Mouse (Mus musculus) CH12.LX (cell line): ENCODE results near the gene C7. TPM values are rescaled to one million over a fixed set of nuclear protein-coding genes. Genes with fewer than 3 reads are reported as not detected.

Experiments used
- DNase-seq: peaks from one replicate; pipeline ENCODE4 v3.0.0-alpha.2; 2013; ENCODE audit errors: extremely low read depth
- H3K27ac ChIP-seq: 2 replicates; pipeline ENCODE4 v1.5.1; 2012; ENCODE audit warnings: low read depth, mild to moderate bottlenecking, control low read depth, moderate library complexity; ENCODE audit not compliant: insufficient read depth
- H3K27me3 ChIP-seq: replicated peaks from 2 replicates; pipeline ENCODE3; 2012; ENCODE audit warnings: inconsistent platforms
- H3K36me3 ChIP-seq, 2 experiments: replicated peaks in 1 of 2; 2 replicates each; pipeline versions ENCODE3 to v1.6.1; 2012; ENCODE audit warnings: inconsistent platforms in 1 of 2, low read length in 1 of 2, mild to moderate bottlenecking in 1 of 2, mixed read lengths in 1 of 2, moderate library complexity in 1 of 2; ENCODE audit not compliant: control insufficient read depth in 1 of 2, insufficient read depth in 1 of 2
- H3K4me1 ChIP-seq, 2 experiments: 2 replicates each; pipeline ENCODE4 v1.6.1; 2012; ENCODE audit warnings: inconsistent platforms in 1 of 2, moderate library complexity in 1 of 2; ENCODE audit not compliant: insufficient read depth in 2 of 2, control insufficient read depth in 1 of 2
- H3K4me2 ChIP-seq: 2 replicates; pipeline ENCODE4 v1.6.1; 2012; ENCODE audit warnings: low read depth, mild to moderate bottlenecking, control low read depth; ENCODE audit not compliant: poor library complexity, insufficient read depth, severe bottlenecking
- H3K4me3 ChIP-seq, 3 experiments: fragments of 150-350 bp in 1 of 3; sonication (generic) in 1 of 3; replicated peaks in 1 of 3; 2 replicates each; pipeline versions ENCODE3 to v1.5.1; 2011 to 2012; ENCODE audit warnings: low read depth in 2 of 3, low read length in 2 of 3, mild to moderate bottlenecking in 2 of 3, moderate library complexity in 2 of 3, control low read depth in 1 of 3, improper control_type of control experiment in 1 of 3, inconsistent platforms in 1 of 3, mixed read lengths in 1 of 3; ENCODE audit not compliant: poor library complexity in 1 of 3
- H3K79me2 ChIP-seq: replicated peaks from 2 replicates; pipeline ENCODE4 v1.6.1; 2012; ENCODE audit warnings: mild to moderate bottlenecking, moderate library complexity; ENCODE audit not compliant: control insufficient read depth, poor library complexity, insufficient read depth, severe bottlenecking; ENCODE audit errors: extremely low read depth
- H3K9ac ChIP-seq: 2 replicates; pipeline ENCODE4 v1.6.1; 2012; ENCODE audit warnings: low read depth, mild to moderate bottlenecking, control low read depth, moderate library complexity; ENCODE audit not compliant: insufficient read depth
- H3K9me3 ChIP-seq: replicated peaks from 2 replicates; pipeline ENCODE3; 2012; ENCODE audit warnings: low read length, inconsistent platforms, mixed read lengths
- CHD1 ChIP-seq: IDR thresholded peaks from 2 replicates; pipeline ENCODE4 v1.6.1; 2012; ENCODE audit warnings: low read depth, low read length, improper control_type of control experiment, inconsistent platforms
- CHD2 ChIP-seq: IDR thresholded peaks from 2 replicates; pipeline ENCODE4 v1.6.1; 2011; ENCODE audit warnings: low read length, improper control_type of control experiment
- CTCF ChIP-seq, 2 experiments: IDR thresholded peaks in 1 of 2; conservative IDR thresholded peaks in 1 of 2; 2 replicates each; pipeline ENCODE4 v1.5.1; 2011 to 2012; ENCODE audit warnings: low read depth in 2 of 2, low read length in 2 of 2, improper control_type of control experiment in 1 of 2, inconsistent platforms in 1 of 2, mild to moderate bottlenecking in 1 of 2, moderate library complexity in 1 of 2
- E2F4 ChIP-seq: IDR thresholded peaks from 2 replicates; pipeline ENCODE4 v1.6.1; 2011; ENCODE audit warnings: low read depth, low read length, improper control_type of control experiment; ENCODE audit not compliant: insufficient replicate concordance
- ELF1 ChIP-seq: IDR thresholded peaks from 2 replicates; pipeline ENCODE4 v1.6.1; 2014; ENCODE audit warnings: low read depth, mild to moderate bottlenecking, inconsistent platforms, low read length, improper control_type of control experiment
- EP300 ChIP-seq: IDR thresholded peaks from 2 replicates; pipeline ENCODE4 v1.6.1; 2011; ENCODE audit warnings: low read length, improper control_type of control experiment
- ETS1 ChIP-seq: conservative IDR thresholded peaks from 2 replicates; pipeline ENCODE4 v1.6.1; 2012; ENCODE audit warnings: low read depth, mild to moderate bottlenecking, inconsistent platforms, low read length, improper control_type of control experiment, moderate library complexity
- GABPA ChIP-seq: IDR thresholded peaks from 2 replicates; pipeline ENCODE4 v1.6.1; 2012; ENCODE audit warnings: low read depth, low read length, improper control_type of control experiment, inconsistent platforms; ENCODE audit not compliant: insufficient replicate concordance
- IRF4 ChIP-seq: IDR thresholded peaks from 2 replicates; pipeline ENCODE4 v1.6.1; 2014; ENCODE audit warnings: low read depth, mild to moderate bottlenecking, inconsistent platforms, low read length, improper control_type of control experiment
- JUN ChIP-seq: IDR thresholded peaks from 2 replicates; pipeline ENCODE4 v1.6.1; 2011; ENCODE audit warnings: low read depth, mild to moderate bottlenecking, low read length, improper control_type of control experiment, moderate library complexity; ENCODE audit not compliant: insufficient read depth
- JUND ChIP-seq: conservative IDR thresholded peaks from 2 replicates; pipeline ENCODE4 v1.6.1; 2011; ENCODE audit warnings: low read depth, low read length, improper control_type of control experiment
- KAT2A ChIP-seq: IDR thresholded peaks from 2 replicates; pipeline ENCODE4 v1.6.1; 2012; ENCODE audit warnings: low read length, improper control_type of control experiment, inconsistent platforms; ENCODE audit not compliant: insufficient replicate concordance
- MAZ ChIP-seq: IDR thresholded peaks from 2 replicates; pipeline ENCODE4 v1.6.1; 2012; ENCODE audit warnings: low read depth, mild to moderate bottlenecking, inconsistent platforms, low read length, improper control_type of control experiment, moderate library complexity
- MXI1 ChIP-seq: IDR thresholded peaks from 2 replicates; pipeline ENCODE4 v1.6.1; 2011; ENCODE audit warnings: mild to moderate bottlenecking, low read depth, low read length, improper control_type of control experiment
- NELFE ChIP-seq: IDR thresholded peaks from 2 replicates; pipeline ENCODE4 v1.6.1; 2011; ENCODE audit warnings: low read depth, low read length, improper control_type of control experiment
- NRF1 ChIP-seq: IDR thresholded peaks from 2 replicates; pipeline ENCODE4 v1.6.1; 2014; ENCODE audit warnings: low read depth, mild to moderate bottlenecking, inconsistent platforms, low read length, improper control_type of control experiment, moderate library complexity
- POLR2AphosphoS2 ChIP-seq: IDR thresholded peaks from 2 replicates; pipeline ENCODE4 v1.6.1; 2011; ENCODE audit warnings: low read depth, low read length, improper control_type of control experiment
- RAD21 ChIP-seq: IDR thresholded peaks from 2 replicates; pipeline ENCODE4 v1.6.1; 2011; ENCODE audit warnings: low read depth, mild to moderate bottlenecking, low read length, improper control_type of control experiment, moderate library complexity
- RCOR1 ChIP-seq: conservative IDR thresholded peaks from 2 replicates; pipeline ENCODE4 v1.6.1; 2012; ENCODE audit warnings: low read depth, mild to moderate bottlenecking, inconsistent platforms, low read length, improper control_type of control experiment
- SMC3 ChIP-seq: IDR thresholded peaks from 2 replicates; pipeline ENCODE4 v1.6.1; 2011; ENCODE audit warnings: low read depth, low read length, improper control_type of control experiment
- TBP ChIP-seq: conservative IDR thresholded peaks from 2 replicates; pipeline ENCODE4 v1.6.1; 2011; ENCODE audit warnings: low read depth, low read length, improper control_type of control experiment
- TCF12 ChIP-seq: IDR thresholded peaks from 2 replicates; pipeline ENCODE4 v1.6.1; 2014; ENCODE audit warnings: low read depth, mild to moderate bottlenecking, inconsistent platforms, low read length, improper control_type of control experiment
- USF1 ChIP-seq: IDR thresholded peaks from 2 replicates; pipeline ENCODE4 v1.6.1; 2014; ENCODE audit warnings: low read depth, mild to moderate bottlenecking, inconsistent platforms, low read length, improper control_type of control experiment
- ZKSCAN1 ChIP-seq: IDR thresholded peaks from 2 replicates; pipeline ENCODE4 v1.6.1; 2012; ENCODE audit warnings: low read depth, inconsistent platforms, low read length, improper control_type of control experiment, borderline replicate concordance
- ZMIZ1 ChIP-seq: IDR thresholded peaks from 2 replicates; pipeline ENCODE4 v1.6.1; 2012; ENCODE audit warnings: low read depth, mild to moderate bottlenecking, inconsistent platforms, low read length, improper control_type of control experiment
- dilution Hi-C: fragments of 300-500 bp; cut with MboI; formaldehyde crosslinking; loops from 2 replicates; pipeline ENCODE4 v1.14.3; 2020; ENCODE audit warnings: low sequenced_read_pairs; ENCODE audit not compliant: extremely low pct_unique_long_range_greater_than_20kb, extremely low pct_ligation_motif_present
- in situ Hi-C: fragments of 300-500 bp; cut with MboI; formaldehyde crosslinking; loops from 3 replicates; pipeline ENCODE4 v1.14.3; 2019; ENCODE audit warnings: low sequenced_read_pairs, low pct_ligation_motif_present, low pct_unique_long_range_greater_than_20kb, mixed read lengths
- polyA plus RNA-seq: library from polyadenylated mRNA; unstranded; fragments of >175 nt; gene quantifications from 2 replicates; pipeline ENCODE4 v1.2.1, GENCODE M21; 2012; ENCODE audit warnings: low read depth; ENCODE audit not compliant: insufficient read length
- total RNA-seq, 2 experiments: library from RNA; depleted of rRNA; stranded (reverse); fragments of 300-350 nt in 1 of 2; fragments of >200 nt in 1 of 2; gene quantifications; 2 replicates each; pipeline ENCODE4 v1.2.3; 2012 to 2014

C7 gene
- total and polyA plus RNA-seq, 3 experiments = 0.04 to 0.11 (median 0.09) TPM

GRCm38 (mm10) chr15:5088850-5089608 is 25.5 kb upstream of the C7 start:
- dilution Hi-C loops = no loop called here
- no peak overlapping the region for H3K4me3 ChIP-seq
- no peak for TF ChIP-seq ZKSCAN1
- TF ChIP-seq TBP = no peak
- no peak for TF ChIP-seq IRF4
- TF ChIP-seq USF1 = no peak
- TF ChIP-seq MAZ = no peak
- no peak for TF ChIP-seq NELFE
- no peak for TF ChIP-seq SMC3
- no peak for TF ChIP-seq MXI1
- no peak for TF ChIP-seq E2F4
- TF ChIP-seq CHD2 = no peak
- no peak for TF ChIP-seq JUN
- TF ChIP-seq ELF1 = no peak
- no peak for TF ChIP-seq GABPA
- TF ChIP-seq RCOR1 = no peak
- no peak for TF ChIP-seq POLR2AphosphoS2
- H3K27ac ChIP-seq = no peak overlapping the region
- no peaks in the 10 kb centered on the region for H3K9me3 ChIP-seq
- no peak overlapping the region for H3K4me2 ChIP-seq
- no peaks in the 10 kb centered on the region for H3K36me3 ChIP-seq
- no peaks in the 10 kb centered on the region for H3K79me2 ChIP-seq
- H3K4me1 ChIP-seq = peaks cover 3 to 7% of the 10 kb centered on the region in 2 experiments; a peak in 2 of 4 replicates
- in situ Hi-C loops = no loop called here
- H3K27me3 ChIP-seq = no peaks in the 10 kb centered on the region
- no peak overlapping the region for H3K9ac ChIP-seq
- peak; percentile 23 for DNase-seq

GRCm38 (mm10) chr15:5086162-5086561 is 22.6 kb upstream of the C7 start:
- DNase-seq = no peak
- in situ Hi-C loops = no loop called here
- no peaks in the 10 kb centered on the region for H3K79me2 ChIP-seq

More at GRCm38 (mm10) chr15:5086162-5086561, 22.6 kb upstream of the C7 start:
- no peaks in the 10 kb centered on the region for H3K9me3 ChIP-seq
- TF ChIP-seq ETS1 = no peak
- TF ChIP-seq ELF1 = no peak
- no peak for TF ChIP-seq NELFE
- peak in 1 of 2 experiments; percentile 75; a peak in 2 of 4 replicates for TF ChIP-seq CTCF (conservative IDR thresholded peaks at IDR 0.05 in 1 of 2, IDR thresholded peaks at IDR 0.05 in 1 of 2; ENCODE audit: low read depth in 2 of 2, low read length in 2 of 2)
- no peak for TF ChIP-seq EP300
- TF ChIP-seq TCF12 = no peak
- peak; percentile 60 for TF ChIP-seq SMC3
- TF ChIP-seq NRF1 = no peak
- TF ChIP-seq CHD1 = no peak
- no peak for TF ChIP-seq JUND
- no peak for TF ChIP-seq CHD2
- TF ChIP-seq ZMIZ1 = no peak
- TF ChIP-seq RAD21 = peak; percentile 78
- TF ChIP-seq KAT2A = no peak
- TF ChIP-seq, all 38 proteins: peak for 3
- dilution Hi-C loops = no loop called here
- Histone ChIP-seq H3K27ac (no peak overlapping the region), H3K4me1 (peaks cover 3 to 12% of the 10 kb centered on the region in 2 experiments; a peak in 2 of 4 replicates), H3K4me2 (no peak overlapping the region), H3K4me3 (no peak overlapping the region), H3K27me3 (no peaks in the 10 kb centered on the region), H3K9ac (no peak overlapping the region), H3K36me3 (no peaks in the 10 kb centered on the region)
